Mouse (Mus musculus): ENCODE results near the gene P2rx7. TPM values are rescaled to one million over a fixed set of nuclear protein-coding genes. Genes with fewer than 3 reads are reported as not detected.
"Not testable (repeated sequence)": the region's sequence is repeated elsewhere in the genome, so short reads cannot be mapped to it uniquely, and the experiment has no call there.

P2rx7 gene
- polyA plus RNA-seq, 1 experiment from 2014 or later: 1.3 TPM

- Histone ChIP-seq H3K36me3 (ENCODE audit: control insufficient read depth, insufficient read depth, low read length) (no peaks in the 10 kb centered on the region), H3K4me1 (replicated peaks; ENCODE audit: control insufficient read depth, insufficient read depth, low read length) (peaks cover 8% of the 10 kb centered on the region), H3K9ac (ENCODE audit: low read depth, low read length) (no peak overlapping the region), H3K4me2 (no peak overlapping the region), H3K4me3 (ENCODE audit: low read depth, low read length) (no peak overlapping the region), H3K27me3 (replicated peaks; ENCODE audit: control insufficient read depth, insufficient read depth, low read length) (no peaks in the 10 kb centered on the region), H3K27ac (ENCODE audit: low read depth, low read length) (no peak overlapping the region), H3K9me3 (ENCODE audit: control insufficient read depth, low read length) (no peaks in the 10 kb centered on the region)
- DNase-seq (ENCODE audit: low spot score) (no peak), ATAC-seq (replicated peaks; ENCODE audit: low FRiP score) (no peak)
- WGBS: 50% methylated on average over 2 of the region's 2 CpGs
These were observed 5.4 kb upstream of the P2rx7 start for GRCm38 (mm10) chr5:122638296-122638695.

GRCm38 (mm10) chr5:122639517-122639916 lies 4.2 kb upstream of the P2rx7 start:
- no peak overlapping the region for H3K27ac ChIP-seq (ENCODE audit: low read depth, low read length)
- no peak overlapping the region for H3K4me2 ChIP-seq
- no peaks in the 10 kb centered on the region for H3K36me3 ChIP-seq (ENCODE audit: control insufficient read depth, insufficient read depth, low read length)
- no peak for DNase-seq (ENCODE audit: low spot score)
- H3K9ac ChIP-seq (ENCODE audit: low read depth, low read length): no peak overlapping the region
- no peaks in the 10 kb centered on the region for H3K27me3 ChIP-seq (replicated peaks; ENCODE audit: control insufficient read depth, insufficient read depth, low read length)
- H3K9me3 ChIP-seq (ENCODE audit: control insufficient read depth, low read length): no peaks in the 10 kb centered on the region
- peaks cover 14% of the 10 kb centered on the region for H3K4me1 ChIP-seq (replicated peaks; ENCODE audit: control insufficient read depth, insufficient read depth, low read length)
- 87% methylated on average over 4 of the region's 4 CpGs for WGBS
- no peak overlapping the region for H3K4me3 ChIP-seq (ENCODE audit: low read depth, low read length)
- ATAC-seq (replicated peaks; ENCODE audit: low FRiP score): no peak

DNA sequence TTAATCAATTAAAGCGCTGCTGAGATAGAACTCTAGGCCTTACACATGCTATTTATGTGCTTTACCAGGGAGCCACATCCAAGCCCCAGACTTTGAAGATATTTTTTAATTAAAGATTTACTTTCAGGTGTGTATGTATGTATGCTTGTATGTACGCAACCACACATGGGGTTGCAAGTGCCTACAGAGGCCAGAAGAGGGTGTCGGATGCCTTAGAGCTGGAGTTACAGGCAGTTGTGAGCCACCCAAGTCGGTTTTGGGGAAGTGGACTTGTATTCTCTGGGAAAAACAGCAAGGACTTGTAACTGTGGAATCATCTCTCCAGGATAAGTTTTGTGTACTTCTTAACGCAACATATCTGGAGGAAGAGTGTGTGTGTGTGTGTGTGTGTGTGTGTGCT lies 3.7 kb upstream of the P2rx7 start:
- DNase-seq (ENCODE audit: low spot score): no peak
- H3K27me3 ChIP-seq (replicated peaks; ENCODE audit: control insufficient read depth, insufficient read depth, low read length): no peaks in the 10 kb centered on the region
- no peaks in the 10 kb centered on the region for H3K9me3 ChIP-seq (ENCODE audit: control insufficient read depth, low read length)
- no peak overlapping the region for H3K9ac ChIP-seq (ENCODE audit: low read depth, low read length)
- no peak overlapping the region for H3K27ac ChIP-seq (ENCODE audit: low read depth, low read length)
- ATAC-seq (replicated peaks; ENCODE audit: low FRiP score): no peak
- H3K4me1 ChIP-seq (replicated peaks; ENCODE audit: control insufficient read depth, insufficient read depth, low read length): peaks cover 14% of the 10 kb centered on the region
- no peaks in the 10 kb centered on the region for H3K36me3 ChIP-seq (ENCODE audit: control insufficient read depth, insufficient read depth, low read length)
- 81% methylated on average over 5 of the region's 5 CpGs for WGBS
- no peak overlapping the region for H3K4me3 ChIP-seq (ENCODE audit: low read depth, low read length)
- no peak overlapping the region for H3K4me2 ChIP-seq

DNA sequence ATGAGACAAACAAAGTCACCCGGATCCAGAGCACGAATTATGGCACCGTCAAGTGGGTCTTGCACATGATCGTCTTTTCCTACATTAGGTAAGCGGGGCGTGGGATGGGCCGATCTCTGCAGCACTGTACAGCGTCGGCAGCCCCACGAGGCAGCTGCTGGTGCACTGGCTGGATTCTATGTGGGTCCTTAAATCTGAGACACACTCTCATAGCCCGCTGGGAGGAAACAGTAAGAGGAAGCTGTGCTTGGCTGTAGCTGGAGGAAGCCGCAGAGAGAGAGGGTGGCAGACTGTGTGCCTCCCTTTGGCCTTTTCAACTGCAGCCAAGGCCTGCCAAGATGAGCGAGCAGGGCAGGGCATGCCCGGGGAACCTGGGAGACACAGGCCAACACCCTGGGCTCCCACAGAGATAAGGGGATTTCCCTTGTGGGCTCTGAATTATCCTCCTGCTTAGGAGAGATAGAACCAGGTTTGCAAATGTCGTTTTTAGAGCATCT lies 448 bp downstream of the P2rx7 start:
- Histone ChIP-seq H3K27ac (ENCODE audit: low read depth, low read length) (no peak overlapping the region), H3K36me3 (ENCODE audit: control insufficient read depth, insufficient read depth, low read length) (no peaks in the 10 kb centered on the region), H3K9ac (ENCODE audit: low read depth, low read length) (peak overlapping the region; percentile 2; the same call in 1 of the 2 replicates), H3K4me2 (no peak overlapping the region; the same call in 1 of the 2 replicates), H3K9me3 (ENCODE audit: control insufficient read depth, low read length) (no peaks in the 10 kb centered on the region), H3K27me3 (replicated peaks; ENCODE audit: control insufficient read depth, insufficient read depth, low read length) (no peaks in the 10 kb centered on the region), H3K4me1 (replicated peaks; ENCODE audit: control insufficient read depth, insufficient read depth, low read length) (peaks cover 6% of the 10 kb centered on the region), H3K4me3 (ENCODE audit: low read depth, low read length) (no peak overlapping the region)
- DNase-seq (ENCODE audit: low spot score): no peak
- 53% methylated on average over 15 of the region's 15 CpGs for WGBS
- no peak; the same call in 1 of the 2 replicates for ATAC-seq (replicated peaks; ENCODE audit: low FRiP score)

DNA sequence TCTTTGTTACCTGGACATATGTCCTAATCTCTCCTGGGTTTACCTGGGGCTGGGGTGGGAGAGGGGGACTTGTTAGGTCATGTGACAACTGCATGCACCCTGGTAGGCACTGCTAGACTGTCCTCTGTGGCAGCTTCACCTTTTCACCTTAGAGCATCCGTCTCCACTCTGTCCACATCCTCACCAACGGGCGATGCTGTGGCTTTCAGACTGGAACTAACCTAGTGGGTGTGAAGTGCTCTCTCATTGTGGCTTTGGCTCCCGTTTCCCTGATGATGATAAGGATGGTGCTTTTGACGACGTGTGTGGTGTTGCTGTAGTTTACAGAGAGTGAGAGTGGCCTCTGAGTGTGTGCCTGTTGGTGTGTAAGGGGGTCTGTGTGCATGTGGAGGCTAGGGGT lies 1.6 kb downstream of the P2rx7 start:
- WGBS: 38% methylated on average over 6 of the region's 6 CpGs
- no peak for DNase-seq (ENCODE audit: low spot score)
- Histone ChIP-seq H3K4me1 (replicated peaks; ENCODE audit: control insufficient read depth, insufficient read depth, low read length) (peaks cover 12% of the 10 kb centered on the region), H3K27me3 (replicated peaks; ENCODE audit: control insufficient read depth, insufficient read depth, low read length) (no peaks in the 10 kb centered on the region), H3K36me3 (ENCODE audit: control insufficient read depth, insufficient read depth, low read length) (no peaks in the 10 kb centered on the region), H3K27ac (ENCODE audit: low read depth, low read length) (no peak overlapping the region), H3K4me2 (no peak overlapping the region), H3K9me3 (ENCODE audit: control insufficient read depth, low read length) (no peaks in the 10 kb centered on the region), H3K9ac (ENCODE audit: low read depth, low read length) (no peak overlapping the region), H3K4me3 (ENCODE audit: low read depth, low read length) (no peak overlapping the region)
- no peak for ATAC-seq (replicated peaks; ENCODE audit: low FRiP score)

DNA sequence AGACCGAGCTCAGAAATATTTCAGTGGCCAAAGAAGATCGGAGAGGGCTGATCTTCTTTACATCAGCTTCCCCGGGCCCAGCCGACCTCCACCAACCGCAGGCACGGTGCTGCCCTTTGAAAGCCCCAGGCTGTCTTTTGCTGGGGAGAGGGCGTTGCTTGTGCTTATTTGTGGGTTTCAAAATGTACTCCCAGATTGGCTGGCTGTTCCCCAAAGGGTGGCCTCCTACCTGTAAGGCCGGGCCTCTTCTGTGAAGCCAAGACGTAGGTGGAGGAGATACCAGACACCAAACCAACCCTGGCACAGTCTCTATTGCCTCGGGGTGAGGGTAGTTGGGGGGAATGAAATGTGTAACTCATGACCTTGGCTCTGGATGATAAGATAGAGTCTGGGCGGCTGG lies 2.3 kb downstream of the P2rx7 start:
- H3K9me3 ChIP-seq (ENCODE audit: control insufficient read depth, low read length): no peaks in the 10 kb centered on the region
- DNase-seq (ENCODE audit: low spot score) (no peak), ATAC-seq (replicated peaks; ENCODE audit: low FRiP score) (no peak)
- H3K27ac ChIP-seq (ENCODE audit: low read depth, low read length): no peak overlapping the region
- H3K27me3 ChIP-seq (replicated peaks; ENCODE audit: control insufficient read depth, insufficient read depth, low read length): no peaks in the 10 kb centered on the region
- WGBS: 71% methylated on average over 11 of the region's 11 CpGs
- H3K9ac ChIP-seq (ENCODE audit: low read depth, low read length): no peak overlapping the region
- peaks cover 13% of the 10 kb centered on the region for H3K4me1 ChIP-seq (replicated peaks; ENCODE audit: control insufficient read depth, insufficient read depth, low read length)
- H3K36me3 ChIP-seq (ENCODE audit: control insufficient read depth, insufficient read depth, low read length): no peaks in the 10 kb centered on the region
- H3K4me3 ChIP-seq (ENCODE audit: low read depth, low read length): no peak overlapping the region
- no peak overlapping the region for H3K4me2 ChIP-seq

GRCm38 (mm10) chr5:122647256-122647924 lies 3.7 kb downstream of the P2rx7 start:
- H3K36me3 ChIP-seq (ENCODE audit: control insufficient read depth, insufficient read depth, low read length): no peaks in the 10 kb centered on the region
- 67% methylated on average over 9 of the region's 9 CpGs for WGBS
- no peaks in the 10 kb centered on the region for H3K27me3 ChIP-seq (replicated peaks; ENCODE audit: control insufficient read depth, insufficient read depth, low read length)
- no peaks in the 10 kb centered on the region for H3K9me3 ChIP-seq (ENCODE audit: control insufficient read depth, low read length)
- no peak overlapping the region for H3K4me3 ChIP-seq (ENCODE audit: low read depth, low read length)
- no peak for DNase-seq (ENCODE audit: low spot score)
- H3K4me1 ChIP-seq (replicated peaks; ENCODE audit: control insufficient read depth, insufficient read depth, low read length): peaks cover 17% of the 10 kb centered on the region
- ATAC-seq (replicated peaks; ENCODE audit: low FRiP score): no peak
- H3K4me2 ChIP-seq: no peak overlapping the region
- no peak overlapping the region for H3K9ac ChIP-seq (ENCODE audit: low read depth, low read length)
- no peak overlapping the region for H3K27ac ChIP-seq (ENCODE audit: low read depth, low read length)

GRCm38 (mm10) chr5:122647952-122648374 lies 4.3 kb downstream of the P2rx7 start:
- not testable (repeated sequence) for H3K9me3 ChIP-seq (ENCODE audit: control insufficient read depth, low read length); H3K4me3 ChIP-seq (ENCODE audit: low read depth, low read length); H3K4me2 ChIP-seq; H3K27ac ChIP-seq (ENCODE audit: low read depth, low read length); DNase-seq (ENCODE audit: low spot score); H3K9ac ChIP-seq (ENCODE audit: low read depth, low read length); H3K27me3 ChIP-seq (replicated peaks; ENCODE audit: control insufficient read depth, insufficient read depth, low read length); H3K36me3 ChIP-seq (ENCODE audit: control insufficient read depth, insufficient read depth, low read length); ATAC-seq (replicated peaks; ENCODE audit: low FRiP score)
- WGBS: 84% methylated on average over 14 of the region's 14 CpGs
- H3K4me1 ChIP-seq (replicated peaks; ENCODE audit: control insufficient read depth, insufficient read depth, low read length): peaks cover 22% of the 10 kb centered on the region

DNA sequence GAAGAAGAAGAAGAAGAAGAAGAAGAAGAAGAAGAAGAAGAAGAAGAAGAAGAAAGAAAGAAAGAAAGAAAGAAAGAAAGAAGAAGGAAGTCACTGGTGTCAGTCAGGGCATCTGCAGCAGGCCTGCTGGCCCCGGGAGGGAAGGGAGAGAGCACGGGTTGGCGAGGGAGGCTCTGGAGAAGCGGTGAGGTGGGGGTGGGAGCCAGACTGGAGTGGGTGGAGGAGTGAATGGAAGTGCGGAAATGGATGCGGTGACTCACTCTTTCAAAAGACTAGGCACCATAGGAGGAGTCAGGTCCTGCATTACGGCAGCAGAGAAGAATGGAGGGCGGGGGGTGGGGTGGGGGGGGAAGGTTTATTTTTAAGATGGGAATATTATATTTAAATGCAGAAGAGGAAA lies 5.6 kb downstream of the P2rx7 start:
- Histone ChIP-seq H3K27me3 (replicated peaks; ENCODE audit: control insufficient read depth, insufficient read depth, low read length) (no peaks in the 10 kb centered on the region), H3K4me1 (replicated peaks; ENCODE audit: control insufficient read depth, insufficient read depth, low read length) (peaks cover 29% of the 10 kb centered on the region), H3K4me3 (ENCODE audit: low read depth, low read length) (no peak overlapping the region), H3K9me3 (ENCODE audit: control insufficient read depth, low read length) (no peaks in the 10 kb centered on the region), H3K9ac (ENCODE audit: low read depth, low read length) (no peak overlapping the region), H3K36me3 (ENCODE audit: control insufficient read depth, insufficient read depth, low read length) (no peaks in the 10 kb centered on the region), H3K27ac (ENCODE audit: low read depth, low read length) (no peak overlapping the region), H3K4me2 (no peak overlapping the region)
- DNase-seq (ENCODE audit: low spot score): no peak
- ATAC-seq (replicated peaks; ENCODE audit: low FRiP score): no peak
- 71% methylated on average over 8 of the region's 8 CpGs for WGBS
